Mouse (Mus musculus) retina, adult 2 months (tissue): Measurements from ENCODE around the gene Slc36a3.
A peak's percentile ranks its signal among the peaks of the same experiment; 100 is the strongest.
"Not testable (repeated sequence)": the region's sequence is repeated elsewhere in the genome, so short reads cannot be mapped to it uniquely, and the experiment has no call there.

Experiments used
- DNase-seq: peaks from one replicate; pipeline ENCODE4 v3.0.0-alpha.2; 2012; ENCODE audit warnings: low read depth, low spot score

Gene Slc36a3

DNA sequence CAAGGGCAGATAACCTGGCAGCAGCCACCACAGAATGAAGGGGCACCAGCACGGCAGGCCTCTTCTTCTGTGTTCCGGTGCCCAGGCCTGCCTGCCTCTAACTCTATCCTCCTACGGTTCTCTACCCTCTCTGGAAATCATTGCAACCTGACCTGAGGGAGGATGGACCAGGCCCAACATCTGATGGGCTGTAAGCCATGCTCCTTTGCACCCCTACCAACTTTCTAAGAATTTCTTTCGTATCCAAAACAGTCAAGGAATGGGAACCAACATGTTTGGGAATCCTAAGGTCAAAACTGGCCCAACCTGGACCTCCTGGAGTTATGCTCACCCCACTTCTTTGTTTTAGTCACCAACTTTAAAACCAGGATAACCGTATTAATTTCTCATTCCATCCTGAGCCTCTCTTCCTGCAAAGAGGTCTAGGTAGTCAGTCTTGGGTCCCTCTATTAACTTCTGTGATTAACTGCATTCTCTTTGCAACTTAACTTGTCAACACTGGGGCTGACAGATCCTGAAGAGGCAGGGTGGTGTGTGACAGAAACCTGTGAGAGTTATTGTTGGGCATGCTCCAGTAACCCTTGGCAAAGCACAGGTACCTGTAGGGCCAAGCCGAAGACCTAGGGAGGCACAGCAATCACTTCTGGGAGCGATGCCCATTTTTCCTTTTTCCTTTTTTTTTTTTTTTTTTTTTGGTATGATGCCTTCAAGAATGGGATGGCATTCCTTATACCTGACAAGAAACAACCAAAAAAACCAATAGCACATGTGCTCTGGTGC lies 41.8 kb downstream of the Slc36a3 start:
- no peak for DNase-seq

DNA sequence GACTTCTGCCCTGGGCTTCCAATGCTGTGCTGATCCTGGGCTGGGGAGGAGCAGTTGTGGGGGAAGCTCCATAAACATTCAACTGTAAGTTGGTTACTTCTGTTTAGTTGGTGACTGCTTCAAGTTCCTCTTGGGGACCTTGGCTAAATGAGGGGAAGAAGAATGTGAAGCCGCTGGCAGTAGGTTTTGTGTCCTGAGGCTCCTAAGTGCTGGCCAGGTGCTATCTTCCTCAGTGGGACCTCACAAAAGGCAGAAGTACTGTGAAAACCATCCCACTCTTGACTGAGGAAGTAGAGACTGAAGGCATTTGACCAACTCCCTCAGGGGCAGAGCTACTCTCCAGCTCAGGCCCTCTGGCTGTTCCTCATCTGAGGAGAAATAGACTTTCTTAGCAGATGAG lies 44.9 kb downstream of the Slc36a3 start:
- DNase-seq, result no peak

DNA sequence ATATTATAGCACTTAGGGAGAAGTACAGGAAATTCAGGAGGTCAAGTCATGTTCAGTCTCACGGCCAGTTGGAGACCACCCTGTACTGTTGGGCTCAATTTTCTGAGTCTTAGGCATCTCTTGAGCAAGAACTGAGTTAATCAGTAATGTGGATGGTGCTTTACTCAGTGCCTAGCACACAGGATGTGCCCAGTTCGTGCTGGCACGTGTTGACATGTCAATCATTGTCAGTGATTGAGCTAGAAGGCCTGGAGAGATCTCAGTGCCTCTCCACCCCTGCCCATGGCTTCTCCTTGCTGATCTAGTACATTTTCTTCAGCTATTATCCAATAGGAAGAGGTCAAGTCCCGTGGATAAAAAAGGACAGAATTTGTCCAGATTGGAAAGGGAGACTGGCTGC lies 46.1 kb downstream of the Slc36a3 start:
- no peak for DNase-seq

DNA sequence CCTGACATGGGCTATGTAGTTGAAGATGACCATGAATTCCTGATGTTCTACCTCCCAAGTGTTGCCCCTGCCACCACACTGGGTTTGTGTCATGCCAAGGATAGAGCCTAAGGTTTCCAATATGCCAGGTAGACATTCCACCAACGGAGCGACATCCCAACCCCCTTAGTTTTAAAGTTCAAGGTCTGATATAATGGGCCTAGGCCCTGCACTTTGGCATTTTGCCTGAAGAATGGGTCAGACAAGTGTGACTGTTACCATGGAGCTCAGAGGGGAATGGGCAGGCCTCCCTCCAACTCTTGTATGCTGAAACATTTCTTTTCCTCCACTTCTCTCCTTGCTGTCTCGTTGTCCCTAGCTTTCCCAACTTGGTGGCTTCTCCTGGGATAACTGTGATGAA lies 48.3 kb downstream of the Slc36a3 start:
- DNase-seq, result no peak

DNA sequence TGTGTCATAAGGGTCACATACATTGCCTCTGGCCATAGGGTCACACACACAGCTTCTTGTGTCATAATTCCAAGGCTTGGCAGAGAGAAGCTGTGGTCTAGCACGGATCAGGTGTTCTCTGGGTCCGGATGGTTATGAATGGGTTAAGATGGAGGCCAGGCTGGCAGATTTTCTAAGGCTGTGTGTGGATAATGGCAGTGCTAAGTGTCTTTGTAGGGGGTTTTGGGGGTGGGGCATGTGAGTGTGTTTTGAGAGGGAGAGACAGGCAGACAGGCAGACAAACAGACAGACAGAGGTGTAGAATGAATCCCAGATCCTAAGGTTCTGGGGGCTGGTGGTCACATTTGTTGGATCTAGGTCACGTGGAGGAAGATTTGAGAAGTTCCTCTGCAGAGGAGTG lies 49.5 kb downstream of the Slc36a3 start:
- no peak for DNase-seq

DNA sequence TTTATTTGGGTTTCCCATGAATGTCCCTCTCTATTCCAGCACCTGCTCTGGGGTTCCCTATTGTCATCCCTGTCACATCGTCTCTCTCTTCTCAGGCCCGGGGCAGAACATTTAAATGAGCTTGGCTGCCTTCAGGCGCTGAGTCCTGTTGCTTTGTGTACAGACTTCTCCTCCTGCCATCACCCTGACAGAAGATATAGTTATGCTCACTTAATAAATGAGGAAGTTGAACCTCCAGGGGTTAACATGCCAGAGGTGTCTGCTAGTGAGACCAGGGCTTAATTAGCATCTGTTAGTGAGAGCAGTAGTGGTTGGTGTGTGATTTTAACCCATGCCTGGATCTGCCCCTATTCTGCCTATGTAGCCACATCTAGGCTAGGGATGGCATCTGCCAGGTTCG lies 51.6 kb downstream of the Slc36a3 start:
- no peak for DNase-seq

DNA sequence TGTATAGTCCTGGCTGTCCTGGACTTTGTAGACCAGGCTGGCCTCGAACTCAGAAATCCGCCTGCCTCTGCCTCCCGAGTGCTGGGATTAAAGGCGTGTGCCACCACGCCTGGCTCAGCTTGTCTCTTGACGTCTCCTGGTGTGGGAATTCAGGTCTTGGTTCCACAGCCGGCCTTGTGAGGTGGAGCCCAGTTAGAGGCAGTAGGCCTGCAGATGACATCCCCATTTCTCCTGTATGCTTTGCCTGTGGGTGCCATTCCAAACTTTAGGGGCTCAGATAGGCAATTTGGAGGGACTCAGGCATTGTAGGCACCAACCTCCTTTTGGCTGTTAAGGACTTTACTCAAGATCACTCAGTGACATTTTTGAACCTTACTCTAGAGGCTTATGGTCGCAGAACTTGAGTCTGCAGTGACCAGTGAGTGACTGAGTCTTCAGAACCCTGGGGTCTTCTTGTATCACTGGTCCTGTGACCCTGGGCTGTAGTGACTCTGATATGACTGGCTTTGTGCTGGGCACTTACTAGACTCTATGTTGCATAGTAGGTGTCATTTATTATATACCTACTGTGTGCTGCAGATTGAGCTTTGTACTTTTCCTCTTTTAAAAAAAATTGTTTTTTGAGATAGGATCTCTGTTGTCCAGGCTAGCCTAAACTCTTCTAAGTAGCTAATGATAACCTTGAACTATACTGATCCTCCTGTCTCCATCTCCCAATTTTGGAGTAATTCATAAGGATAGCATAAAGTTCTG lies 52.3 kb downstream of the Slc36a3 start:
- DNase-seq, result no peak

DNA sequence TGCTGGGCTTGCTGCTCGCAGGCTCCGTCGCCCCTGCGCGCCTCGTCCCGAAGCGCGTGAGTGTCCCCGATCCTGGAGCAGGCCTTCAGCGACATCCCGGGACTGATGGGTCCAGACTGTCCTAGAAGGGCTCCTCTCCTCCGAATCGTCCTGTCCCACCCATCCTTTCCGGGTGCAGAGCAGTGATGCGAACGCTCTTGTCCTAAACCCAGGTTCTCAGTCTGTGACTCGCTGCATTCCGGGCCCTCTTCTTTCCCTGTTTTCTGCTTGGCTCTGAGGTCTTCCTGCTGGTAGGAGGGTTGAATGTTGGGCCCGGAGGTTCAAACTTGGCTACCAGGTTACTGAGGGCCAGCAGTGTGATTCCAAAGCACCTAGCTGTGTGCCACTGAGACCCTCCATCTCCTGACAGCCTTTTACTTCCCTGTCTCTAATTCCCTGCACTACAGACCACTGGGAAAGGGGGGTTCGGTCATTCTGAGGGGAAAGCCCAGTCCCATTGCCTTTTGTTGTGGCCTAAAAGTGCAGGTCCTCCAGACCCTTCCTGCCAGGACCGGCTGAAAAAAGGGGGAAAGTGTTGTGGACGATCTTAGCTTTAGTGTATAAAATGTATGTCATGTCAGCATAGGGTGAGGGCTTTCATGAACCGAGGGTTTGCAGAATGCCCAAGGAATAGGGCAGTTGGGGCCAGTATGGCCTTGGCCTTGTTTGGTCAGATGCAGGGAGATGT lies 53.2 kb downstream of the Slc36a3 start:
- no peak for DNase-seq

DNA sequence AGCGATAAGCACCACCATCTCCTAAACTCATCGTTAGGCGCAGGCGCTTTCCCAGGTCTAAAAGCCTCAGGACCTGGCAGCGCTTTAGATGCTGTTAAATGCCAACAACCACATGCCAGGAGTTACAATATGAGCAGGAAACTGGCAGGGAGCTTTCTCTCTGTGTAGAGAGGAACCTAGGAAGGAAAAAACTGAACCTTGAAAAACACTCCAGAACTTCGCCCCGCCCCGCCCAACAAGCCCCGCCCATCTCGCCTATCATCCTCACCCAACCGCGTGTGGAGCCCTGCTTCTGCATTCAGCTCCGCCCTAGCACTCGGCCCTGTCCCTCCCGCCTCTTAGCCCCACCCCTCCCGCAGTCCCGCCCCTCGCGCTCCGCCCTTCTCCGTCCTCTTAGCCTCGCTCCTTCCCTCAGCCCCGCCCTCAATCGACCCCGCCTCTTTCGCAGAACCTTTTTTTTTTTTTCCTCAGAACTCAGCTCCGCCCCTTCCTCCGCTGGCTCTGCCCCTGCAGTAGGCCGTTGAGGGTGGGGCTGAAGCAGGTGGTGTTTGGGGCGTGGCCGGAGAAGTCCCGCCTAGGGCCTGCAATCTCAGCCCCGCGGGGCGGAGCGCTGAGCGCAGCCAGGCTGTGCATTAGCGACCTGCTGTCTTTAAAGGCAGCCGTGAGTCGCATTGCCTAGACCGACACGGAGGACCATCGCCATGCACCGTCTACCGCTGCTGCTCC lies 53.9 kb downstream of the Slc36a3 start, which contains the start of gene Gm2a:
Gene Gm2a, plus strand, starts transcription at position 653 of the 726 bp plus-strand sequence.
- DNase-seq, result peak; percentile 95

DNA sequence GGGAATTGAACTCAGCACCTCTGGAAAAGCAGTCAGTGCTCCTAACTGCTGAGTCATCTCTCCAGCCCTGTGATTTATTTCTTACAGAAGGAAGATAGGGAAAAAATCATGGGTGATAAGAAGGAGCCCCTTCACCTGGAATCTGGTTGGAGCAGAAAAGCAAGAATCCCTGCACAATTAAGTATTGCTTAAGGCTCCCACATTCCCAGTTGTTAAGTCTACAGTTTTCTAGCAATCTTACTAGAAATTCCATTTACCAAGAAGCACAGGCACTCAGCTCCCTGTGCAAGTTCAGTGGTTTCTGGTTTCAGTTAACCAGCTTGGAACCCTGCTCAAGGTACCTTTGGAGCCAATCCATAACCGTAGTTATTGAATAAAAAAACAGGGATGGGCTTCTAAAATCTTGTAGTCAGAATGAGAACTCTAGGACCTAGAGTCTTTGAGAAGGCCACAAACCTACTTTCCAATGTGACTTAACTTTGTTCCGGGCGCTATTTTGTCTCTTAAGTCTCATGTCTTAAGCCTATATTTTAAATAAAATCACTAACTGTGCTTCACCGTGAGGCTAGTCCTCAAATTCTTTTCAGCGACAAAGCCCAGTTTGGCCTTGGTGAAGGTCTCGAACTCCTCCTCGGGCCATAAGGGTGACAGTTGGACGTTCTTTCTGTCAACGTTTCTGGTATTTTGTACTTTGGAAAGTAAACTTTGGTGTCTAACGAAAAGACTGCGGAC lies 54.6 kb downstream of the Slc36a3 start:
- DNase-seq, result no peak

DNA sequence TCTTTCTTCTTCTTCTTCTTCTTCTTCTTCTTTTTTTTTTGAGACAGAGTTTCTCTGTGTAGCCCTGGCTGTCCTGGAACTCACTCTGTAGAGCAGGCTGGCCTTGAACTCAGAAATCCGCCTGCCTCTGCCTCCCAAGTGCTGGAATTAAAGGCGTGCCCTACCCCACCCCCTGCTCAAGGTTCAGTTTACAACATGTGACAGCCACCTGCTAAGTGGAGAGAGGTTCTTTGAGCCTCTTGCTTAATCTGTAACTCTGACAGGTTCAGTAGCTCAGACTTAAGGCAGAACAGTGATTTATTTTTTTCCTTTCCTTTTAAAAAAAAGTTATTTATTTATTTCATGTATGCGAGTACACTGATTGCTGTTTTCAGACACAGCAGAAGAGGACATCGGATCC lies 55.2 kb downstream of the Slc36a3 start:
- not testable (repeated sequence) for DNase-seq

DNA sequence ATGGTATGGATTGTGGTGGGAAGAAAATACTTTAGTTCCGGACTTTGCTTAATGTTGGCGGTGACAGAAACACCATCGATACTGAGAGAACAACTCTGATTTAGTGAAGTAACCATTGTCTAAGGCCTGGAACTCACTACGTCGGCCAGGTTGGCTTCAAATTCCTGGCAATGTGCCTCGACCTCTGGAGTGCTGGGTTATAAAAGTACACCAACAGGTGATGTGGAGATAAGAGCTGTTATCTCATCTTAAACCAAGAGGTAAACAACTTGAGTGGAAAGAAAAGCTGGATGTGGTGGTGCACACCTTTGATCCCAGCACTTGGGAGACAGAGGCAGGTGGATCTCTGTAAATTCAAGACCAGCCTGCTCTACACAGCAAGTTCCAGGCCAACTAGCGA lies 58.4 kb downstream of the Slc36a3 start:
- DNase-seq, result no peak

DNA sequence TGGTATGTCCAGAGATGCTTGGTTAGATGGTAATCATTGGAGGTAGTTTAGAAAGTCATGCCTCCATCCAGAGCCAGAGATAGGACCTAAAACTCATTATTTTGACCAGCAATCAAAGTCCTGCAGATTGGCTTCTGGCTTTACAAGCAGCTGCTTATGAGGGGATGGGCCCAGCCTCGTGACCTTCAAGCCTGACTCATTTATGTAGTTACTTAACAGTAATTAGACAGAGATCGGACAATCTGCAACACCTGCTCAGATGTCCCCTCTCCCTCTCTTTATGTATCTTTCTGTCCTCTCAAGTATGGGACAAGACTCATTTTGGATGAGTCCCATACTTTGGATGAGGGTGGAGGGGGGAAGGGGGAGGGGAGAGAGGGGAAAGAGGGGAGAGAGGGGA lies 61.6 kb downstream of the Slc36a3 start:
- DNase-seq, result no peak

DNA sequence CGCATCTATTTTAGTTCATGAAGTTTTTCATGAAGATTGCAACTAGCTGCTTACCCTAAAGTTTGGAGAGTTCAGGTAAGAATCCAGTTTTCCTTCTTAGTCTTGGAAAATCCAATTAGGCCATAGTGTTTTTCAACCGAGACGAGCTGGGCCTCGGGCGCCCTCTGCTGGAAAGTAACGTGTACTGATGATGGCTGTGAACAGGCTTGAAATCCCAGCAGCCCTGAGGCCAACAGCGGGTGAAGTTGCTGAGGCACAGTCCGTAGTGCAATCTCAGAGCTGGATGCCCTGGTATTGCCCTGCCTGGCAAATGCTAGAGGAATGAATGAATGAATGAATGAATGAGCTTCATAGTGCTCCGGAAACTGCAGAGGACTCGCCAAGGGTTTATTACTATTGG lies 64.5 kb downstream of the Slc36a3 start:
- peak; percentile 54 for DNase-seq

DNA sequence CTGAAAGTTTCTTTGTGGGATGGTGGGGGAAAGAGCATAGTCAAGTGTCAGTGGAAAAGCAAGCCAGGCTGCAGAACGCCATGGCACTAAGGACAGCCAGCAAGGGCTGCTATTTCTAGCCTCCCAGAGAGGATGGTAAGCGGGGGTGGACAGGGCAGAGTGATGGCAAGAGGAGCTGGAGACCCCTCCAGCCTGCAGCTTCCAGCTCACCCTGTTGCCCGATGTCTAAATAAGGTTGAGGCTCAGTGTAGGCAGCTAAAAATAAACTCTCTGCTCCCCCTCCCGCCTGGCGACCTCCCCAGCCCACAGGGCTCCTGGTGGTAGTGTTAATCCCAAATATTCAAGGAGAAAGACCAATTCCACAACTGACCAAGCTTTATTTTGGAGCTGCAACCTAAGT lies 66.1 kb downstream of the Slc36a3 start:
- DNase-seq, result no peak

DNA sequence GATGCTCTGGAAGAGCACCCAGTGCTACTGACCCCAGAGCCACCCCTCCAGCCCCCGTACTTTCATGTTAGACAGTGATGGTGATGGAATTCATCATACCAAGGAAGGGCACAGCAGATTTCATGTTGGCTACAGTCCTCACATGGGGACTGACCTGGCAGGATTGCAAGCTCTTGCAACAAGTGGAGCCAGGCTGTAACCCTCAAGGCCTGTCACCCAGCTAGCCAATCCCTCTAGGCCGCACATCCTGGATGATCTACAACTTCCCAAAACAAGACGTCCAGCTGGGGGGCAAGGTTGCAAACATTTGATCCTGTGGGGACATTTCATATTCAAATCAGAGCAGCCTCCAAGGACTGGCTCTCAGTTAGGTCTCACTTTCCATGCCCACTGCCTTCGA lies 66.9 kb downstream of the Slc36a3 start:
- DNase-seq, result no peak

DNA sequence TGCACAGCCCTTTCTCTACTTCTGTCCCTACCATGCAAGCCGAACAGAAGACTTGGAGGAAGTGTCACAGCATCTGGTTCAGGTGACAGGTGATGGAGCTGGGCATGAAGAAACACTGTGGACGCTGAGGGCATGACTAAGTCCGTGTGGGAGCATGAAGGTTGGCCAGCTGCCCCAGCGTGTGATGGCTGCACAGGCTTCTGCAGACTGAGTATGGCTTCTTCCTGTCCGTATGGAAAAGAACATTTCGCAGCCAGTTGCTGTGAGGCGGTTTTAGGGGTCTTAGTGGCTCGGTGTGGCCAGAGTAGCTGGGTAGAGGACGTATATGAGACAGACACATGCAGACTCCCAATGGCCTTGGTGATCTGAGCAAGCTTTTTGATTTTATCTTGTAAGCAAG lies 70.3 kb downstream of the Slc36a3 start:
- no peak for DNase-seq

DNA sequence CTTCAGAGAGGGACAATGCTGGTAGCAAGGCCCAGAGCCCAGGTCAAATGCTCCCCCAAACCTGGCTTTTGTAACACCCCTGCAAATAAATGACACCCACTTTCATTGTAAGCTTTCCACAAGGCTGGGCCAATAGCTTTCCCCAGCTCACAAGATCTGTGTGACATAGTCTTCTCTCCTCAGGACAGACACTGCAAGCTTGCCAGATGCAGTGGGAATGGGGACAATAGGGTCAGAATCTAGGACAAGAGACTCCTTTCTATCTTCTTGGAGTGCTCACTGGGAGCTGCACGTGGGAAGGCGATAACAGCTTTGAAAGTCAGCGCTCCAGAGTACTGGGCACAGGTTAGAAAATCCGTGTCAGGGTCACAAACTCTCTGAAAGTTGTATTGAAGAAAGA lies 72.3 kb downstream of the Slc36a3 start:
- DNase-seq, result no peak

DNA sequence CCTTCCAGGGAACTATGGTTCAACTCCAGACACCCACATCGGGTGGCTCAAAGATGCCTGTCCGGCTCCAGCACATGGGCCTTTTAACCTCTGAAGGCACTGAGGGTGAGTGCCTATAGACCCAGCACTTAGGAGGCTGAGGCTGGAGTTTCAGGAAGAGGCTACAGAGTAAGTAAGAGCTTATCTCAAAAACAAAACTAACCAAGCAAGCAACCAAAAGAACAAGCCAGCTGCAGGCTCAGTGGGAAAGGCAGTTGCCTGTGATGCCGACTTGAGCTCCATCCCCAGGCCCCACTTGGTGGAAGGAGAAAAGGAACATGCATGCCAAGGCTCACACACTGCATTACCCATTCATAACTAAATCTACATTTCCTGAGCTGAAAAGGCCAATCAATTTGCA lies 73.0 kb downstream of the Slc36a3 start:
- no peak for DNase-seq

DNA sequence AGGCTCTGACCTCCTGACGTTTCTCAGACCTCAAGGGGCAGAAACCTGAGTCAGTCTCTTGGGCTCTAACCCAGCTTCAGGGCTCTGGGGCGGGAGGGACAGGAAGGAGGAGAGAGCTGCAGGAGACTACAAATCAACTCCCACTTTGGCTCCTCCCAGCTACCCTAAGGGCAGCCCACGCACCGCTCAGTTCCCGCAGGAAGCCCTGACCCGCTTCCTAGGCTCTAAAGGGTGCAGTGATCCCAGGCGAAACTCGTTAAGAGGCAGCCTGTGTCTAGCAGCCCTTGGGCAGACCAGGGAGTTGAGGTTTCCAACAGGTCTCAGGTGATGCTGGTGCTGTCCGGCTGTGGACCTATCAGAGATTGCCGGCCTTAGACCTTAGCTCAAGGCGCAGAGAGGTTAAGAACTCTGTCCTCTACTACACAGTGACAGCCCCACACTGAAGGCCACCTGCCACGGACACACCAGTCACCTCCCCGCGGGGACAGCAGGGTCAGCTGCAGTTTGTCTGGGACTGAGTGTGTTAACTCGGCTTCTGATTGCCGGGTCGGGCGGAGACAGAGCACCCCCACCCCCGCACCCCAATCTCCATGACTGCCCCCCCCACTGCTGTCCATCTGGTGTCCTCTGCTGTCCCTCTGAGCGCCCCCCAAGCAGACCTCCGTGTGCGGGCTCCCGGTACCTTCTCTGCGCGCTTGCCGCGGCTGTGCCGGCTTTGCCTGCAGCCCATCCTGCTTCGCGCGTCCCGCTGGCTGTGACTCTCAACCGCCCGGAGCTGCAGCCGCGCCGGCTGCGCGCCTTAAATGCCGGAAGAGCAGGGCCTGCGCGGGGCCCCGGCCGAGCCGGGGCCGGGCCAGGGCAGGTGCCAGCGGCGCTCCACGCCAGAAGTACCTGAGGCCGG lies 73.9 kb downstream of the Slc36a3 start, which contains the start of gene Ccdc69:
Gene Ccdc69, minus strand, starts transcription at position 801 of the 901 bp plus-strand sequence.
- no peak for DNase-seq
